Mouse (Mus musculus): Measurements from ENCODE around the gene Gm16503.
"Not testable (repeated sequence)": the region's sequence is repeated elsewhere in the genome, so short reads cannot be mapped to it uniquely, and the experiment has no call there.

DNA sequence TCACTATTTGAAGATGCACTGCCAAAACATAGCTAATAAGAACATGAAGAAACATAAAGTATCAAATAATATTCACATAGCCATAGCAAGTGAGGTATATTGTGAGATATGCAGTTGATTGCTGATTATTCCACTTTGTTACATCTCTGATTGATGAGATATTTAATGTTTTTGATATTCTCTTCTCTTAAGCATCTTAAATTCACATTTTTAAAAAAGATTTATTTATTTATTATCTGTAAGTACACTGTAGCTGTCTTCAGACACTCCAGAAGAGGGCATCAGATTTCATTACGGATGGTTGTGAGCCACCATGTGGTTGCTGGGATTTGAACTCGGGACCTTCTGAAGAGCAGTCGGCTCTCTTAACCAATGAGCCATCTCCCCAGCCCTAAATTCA lies at the start of gene Gm16503:
- not testable (repeated sequence) for TF ChIP-seq CTCF (IDR thresholded peaks at IDR 0.05; ENCODE audit: control insufficient read depth, insufficient read depth, low read length); POLR2A (IDR thresholded peaks at IDR 0.05; ENCODE audit: borderline replicate concordance, control insufficient read depth, low read depth, low read length)

All from bone marrow, adult 2 months (tissue).